Mouse (Mus musculus) brain, embryonic 14.5 days (tissue): ENCODE measurements around the gene Gm33543. TPM values are rescaled to one million over a fixed set of nuclear protein-coding genes. Genes with fewer than 3 reads are reported as not detected.

Source experiments
- DNase-seq: peaks from one replicate; pipeline ENCODE4 v3.0.0-alpha.2; 2011; ENCODE audit warnings: low read depth
- CTCF ChIP-seq: fragments of 200-500 bp; IDR thresholded peaks from 2 replicates; pipeline ENCODE4 v1.5.1; 2012; ENCODE audit warnings: inconsistent platforms, mild to moderate bottlenecking, moderate library complexity, borderline replicate concordance; ENCODE audit not compliant: insufficient read depth, insufficient read length; ENCODE audit errors: extremely low read depth
- POLR2A ChIP-seq: fragments of 200-500 bp; IDR thresholded peaks from 2 replicates; pipeline ENCODE4 v1.6.1; 2012; ENCODE audit warnings: mild to moderate bottlenecking, inconsistent platforms, borderline replicate concordance; ENCODE audit not compliant: poor library complexity, insufficient read depth, insufficient read length, severe bottlenecking; ENCODE audit errors: extremely low read depth
- polyA plus RNA-seq: library from polyadenylated mRNA; depleted of rRNA; stranded (reverse); fragments of >200 nt; gene quantifications from 2 replicates; pipeline ENCODE4 v1.2.3, GENCODE M21; 2012

Gene Gm33543
- polyA plus RNA-seq, 1 experiment: not detected

DNA sequence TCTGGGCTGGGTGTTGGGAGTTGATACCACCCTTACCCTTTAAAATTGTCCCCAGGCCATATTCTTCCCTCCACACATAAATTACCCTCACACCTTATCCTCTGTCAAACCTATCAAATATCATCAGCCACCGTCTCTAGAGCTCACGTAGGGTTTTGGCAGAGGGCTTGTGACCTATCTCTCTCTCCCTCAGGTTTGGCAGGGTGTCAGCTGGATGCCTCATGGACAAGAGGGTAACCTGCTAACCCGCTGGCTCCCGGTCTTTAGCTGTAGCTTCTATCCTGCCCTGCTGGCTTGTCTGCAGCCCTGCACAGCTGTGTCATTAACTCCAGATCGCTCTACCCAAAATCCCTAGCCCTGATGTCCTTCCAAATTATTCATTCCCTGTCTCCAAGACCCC is 14.4 kb downstream of the Gm33543 start:
- no peak for DNase-seq
- TF ChIP-seq POLR2A (no peak), CTCF (no peak)

DNA sequence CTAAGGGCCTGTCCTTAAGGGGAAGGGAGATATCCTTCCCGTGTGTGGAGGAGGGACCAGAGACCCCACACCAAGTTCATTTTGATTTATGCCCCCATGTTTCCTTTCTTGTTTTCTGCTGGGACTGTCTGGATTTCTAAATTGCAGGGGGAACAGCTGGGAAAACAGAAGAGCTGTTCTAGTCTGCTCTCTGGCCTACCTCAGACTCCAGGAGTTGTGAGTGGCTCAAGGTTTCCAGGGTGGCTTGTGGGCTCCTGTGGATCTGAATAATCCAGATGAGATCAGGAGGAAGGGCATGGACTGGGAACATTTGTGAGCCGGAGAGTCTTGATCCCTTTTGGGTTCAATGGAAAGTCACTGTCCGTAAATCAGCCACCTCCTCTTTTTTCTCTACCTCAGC is 17.1 kb downstream of the Gm33543 start:
- TF ChIP-seq CTCF (no peak), POLR2A (no peak)
- DNase-seq: no peak

DNA sequence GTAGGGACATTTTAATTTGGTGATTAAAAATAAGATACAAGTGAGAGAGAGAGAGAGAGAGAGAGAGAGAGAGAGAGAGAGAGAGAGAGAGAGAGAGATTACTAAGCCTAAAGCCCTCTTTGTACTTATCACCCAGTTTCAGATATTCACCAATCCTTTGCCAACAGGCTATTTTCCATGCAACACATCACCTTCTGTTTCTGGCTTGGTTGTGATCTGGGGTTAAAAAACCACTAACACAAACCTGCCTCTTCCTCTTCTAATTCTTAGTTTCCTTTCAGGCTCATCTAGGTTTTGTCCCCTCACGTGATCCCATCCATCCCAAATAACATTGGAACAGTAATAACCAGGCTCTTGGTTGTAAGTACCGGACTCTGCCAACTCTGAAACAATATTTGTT is 24.2 kb downstream of the Gm33543 start:
- DNase-seq: no peak
- no peak for TF ChIP-seq POLR2A
- no peak for TF ChIP-seq CTCF

DNA sequence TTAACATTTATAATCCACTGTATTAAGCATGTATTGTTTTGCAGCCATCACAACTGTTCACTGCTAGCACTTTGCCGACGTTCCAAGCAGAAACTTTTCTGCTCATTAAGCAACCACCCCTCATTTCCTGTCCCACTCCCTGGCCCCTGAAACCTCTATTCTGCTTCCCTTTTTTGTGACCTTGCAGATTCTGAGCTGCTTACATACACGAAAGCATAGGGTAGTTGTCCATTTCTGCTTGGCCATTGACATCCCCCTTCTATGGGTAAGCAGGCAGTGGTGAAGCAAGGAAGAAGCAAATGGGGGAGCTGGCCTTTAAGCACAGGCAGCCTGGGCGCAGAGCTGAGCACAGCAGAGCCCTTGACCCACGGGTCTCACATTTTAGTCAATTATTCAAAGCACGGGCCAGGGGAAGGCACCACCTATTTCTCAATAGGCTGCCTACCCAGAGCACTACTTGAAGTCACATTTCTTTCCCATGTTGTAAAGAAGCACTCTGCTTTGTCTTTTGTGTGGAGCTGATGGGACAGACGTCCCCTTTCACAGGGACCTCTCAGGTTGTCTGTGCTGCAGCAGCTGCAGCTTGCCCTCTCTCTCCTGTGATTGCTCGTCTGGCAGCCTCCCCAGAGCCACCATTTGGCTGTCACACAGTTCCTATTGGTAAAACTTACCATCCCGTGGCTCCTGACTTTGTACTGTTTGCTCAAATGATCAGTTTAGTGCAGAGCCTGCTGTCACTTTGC is 25.1 kb downstream of the Gm33543 start:
- peak; percentile 81 for DNase-seq
- TF ChIP-seq POLR2A (no peak), CTCF (no peak)

DNA sequence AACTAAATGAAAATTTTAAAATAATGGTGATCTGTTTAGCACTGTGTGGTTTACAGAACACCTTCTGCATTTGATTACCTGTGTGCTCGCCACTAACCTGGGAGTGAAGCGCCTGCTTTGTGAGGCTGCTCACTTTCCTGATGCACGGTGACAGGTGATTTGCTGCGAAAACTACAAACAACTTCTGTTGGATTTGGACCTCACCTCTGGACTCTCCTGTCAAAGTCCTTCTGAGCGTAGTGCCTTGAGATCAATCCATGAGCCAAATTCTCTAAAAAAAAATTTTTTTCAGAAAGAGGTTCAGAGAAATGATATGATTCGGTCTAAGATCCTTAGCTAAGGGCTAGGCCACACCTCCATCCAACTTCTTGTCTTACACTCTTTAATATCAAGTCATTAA is 28.4 kb downstream of the Gm33543 start:
- no peak for DNase-seq
- TF ChIP-seq POLR2A (no peak), CTCF (no peak)

DNA sequence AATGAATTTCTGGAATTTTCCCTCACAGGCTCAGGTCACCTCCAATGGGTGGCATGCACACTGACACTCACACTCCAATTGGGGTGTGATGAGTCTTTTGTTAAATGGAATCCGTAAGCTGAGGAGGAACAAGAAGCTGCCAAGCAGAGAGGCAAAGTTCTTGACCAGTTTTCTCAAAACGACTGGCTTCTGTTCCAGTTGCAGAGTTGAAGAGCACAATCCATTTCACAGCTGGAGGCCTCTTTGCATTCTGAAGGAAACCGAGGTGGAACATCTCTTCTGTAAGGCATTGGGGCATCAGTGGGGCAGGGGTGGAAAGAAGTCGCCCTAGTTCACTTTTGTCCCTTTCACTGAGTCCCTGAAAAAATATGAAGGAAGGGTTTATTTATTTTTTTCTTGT is 30.9 kb downstream of the Gm33543 start:
- no peak for TF ChIP-seq CTCF
- no peak for TF ChIP-seq POLR2A
- DNase-seq: no peak

DNA sequence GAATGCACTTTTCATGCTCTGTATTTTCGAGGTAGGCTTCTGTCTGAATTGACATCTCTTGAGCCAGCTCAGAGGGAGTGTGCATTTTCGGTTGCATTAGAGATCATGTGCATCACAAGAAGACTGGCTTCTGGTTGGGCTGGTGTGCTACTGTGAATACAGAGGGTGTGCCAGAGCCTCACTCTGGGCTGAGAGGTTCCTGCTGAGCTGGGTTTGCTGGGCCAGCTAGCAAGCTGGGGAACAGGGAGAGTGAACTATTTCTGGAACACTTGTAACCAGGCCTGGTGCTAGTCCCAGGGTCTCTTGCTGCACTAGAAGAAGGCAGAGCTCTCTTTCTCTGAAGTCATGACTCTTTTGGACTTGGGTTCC is 41.3 kb downstream of the Gm33543 start:
- TF ChIP-seq CTCF (no peak), POLR2A (no peak)
- DNase-seq: no peak

DNA sequence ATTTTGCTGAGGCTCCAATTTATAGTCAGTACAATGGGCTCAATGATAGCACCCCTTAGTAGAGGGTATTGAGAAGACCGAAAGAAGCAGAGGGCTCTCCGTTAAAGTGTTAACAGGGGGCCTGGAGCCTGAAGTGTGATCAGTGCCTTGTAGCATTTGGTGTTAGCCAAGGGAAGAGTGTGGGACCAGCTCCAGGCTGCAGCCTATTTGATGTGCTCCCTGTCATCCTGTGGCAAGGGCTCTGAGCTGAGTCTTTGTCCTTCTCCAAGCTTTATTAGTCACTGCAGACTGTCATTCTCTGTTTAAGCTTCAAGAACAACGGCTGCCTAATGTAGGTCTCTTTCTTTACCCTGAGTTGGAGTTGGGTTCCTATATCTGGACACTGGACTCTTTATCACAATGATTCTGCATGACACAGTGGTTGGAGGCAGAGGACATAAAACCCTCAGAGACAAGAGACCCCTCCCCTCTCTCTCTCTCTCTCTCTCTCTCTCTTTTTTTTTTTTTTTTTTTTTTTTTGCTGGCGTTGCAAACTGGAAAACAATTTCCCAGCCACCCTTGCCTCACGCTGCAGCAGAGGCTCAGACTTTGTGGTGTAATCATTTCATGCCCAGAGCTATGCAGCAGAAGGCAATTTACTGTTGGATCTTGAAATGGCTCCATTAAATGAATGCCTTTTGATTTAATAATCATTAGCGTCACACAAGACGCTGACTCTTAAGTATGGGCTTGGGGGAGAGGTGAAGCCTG is 41.9 kb downstream of the Gm33543 start:
- peak; percentile 53 for DNase-seq

DNA sequence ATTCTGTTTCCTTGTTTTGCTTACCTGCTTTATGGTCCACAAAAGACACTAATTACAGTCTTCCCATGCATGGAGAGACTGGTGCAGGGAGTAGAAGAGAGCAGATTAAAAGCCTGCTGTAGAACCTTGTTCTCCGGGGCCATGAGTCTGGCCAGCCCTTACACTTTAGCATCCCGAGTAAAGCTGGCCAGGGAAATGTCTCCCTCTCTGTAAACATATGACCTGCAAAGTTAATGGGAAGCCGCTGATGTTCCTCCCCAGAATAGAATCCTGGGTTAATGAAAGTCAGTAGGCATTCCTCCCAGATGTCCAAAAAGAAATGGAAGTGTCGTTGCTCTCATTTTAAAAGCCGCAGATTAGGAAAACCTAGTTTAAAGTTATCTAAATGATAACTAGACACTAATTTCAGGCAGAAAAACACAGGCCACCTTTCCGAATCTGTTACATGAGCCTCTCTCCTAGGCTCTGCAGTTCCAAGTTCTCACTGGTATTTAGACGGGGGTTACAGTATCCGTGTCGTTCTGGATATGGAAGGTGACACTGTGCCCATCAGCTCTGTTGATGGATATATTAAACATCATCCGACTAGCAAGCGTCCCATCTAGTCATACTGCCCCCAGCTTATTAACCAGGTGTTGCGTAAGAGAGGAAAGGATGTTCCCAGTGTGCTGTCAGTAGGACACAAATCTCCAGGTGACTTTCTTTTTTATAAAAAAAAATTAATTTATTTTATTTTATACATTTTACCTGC is 44.9 kb downstream of the Gm33543 start:
- TF ChIP-seq CTCF (no peak), POLR2A (no peak)

More for the DNA sequence above, 41.9 kb downstream of the Gm33543 start:
- TF ChIP-seq POLR2A (no peak), CTCF (no peak)

DNA sequence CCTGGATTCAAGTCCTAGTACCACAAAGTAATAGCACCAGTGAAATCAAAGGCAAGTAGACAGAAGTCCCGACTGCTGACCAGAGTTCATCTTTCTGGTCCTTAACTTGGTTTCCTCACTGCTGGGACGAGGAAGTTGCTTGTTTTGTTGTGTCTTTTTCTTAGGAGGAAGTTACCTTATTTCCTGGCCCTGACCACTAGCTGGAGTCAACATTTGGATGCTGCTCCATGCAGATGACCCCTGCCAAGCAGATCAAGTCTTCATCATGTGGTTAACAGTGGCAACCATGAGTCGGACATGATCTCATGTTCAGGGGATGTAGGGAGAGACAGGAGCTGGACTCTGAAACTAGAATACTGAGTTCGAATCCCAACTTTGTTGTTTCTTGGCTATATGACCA is 47.2 kb downstream of the Gm33543 start:
- TF ChIP-seq POLR2A (no peak), CTCF (no peak)

More for the DNA sequence above, 44.9 kb downstream of the Gm33543 start:
- no peak for DNase-seq

DNA sequence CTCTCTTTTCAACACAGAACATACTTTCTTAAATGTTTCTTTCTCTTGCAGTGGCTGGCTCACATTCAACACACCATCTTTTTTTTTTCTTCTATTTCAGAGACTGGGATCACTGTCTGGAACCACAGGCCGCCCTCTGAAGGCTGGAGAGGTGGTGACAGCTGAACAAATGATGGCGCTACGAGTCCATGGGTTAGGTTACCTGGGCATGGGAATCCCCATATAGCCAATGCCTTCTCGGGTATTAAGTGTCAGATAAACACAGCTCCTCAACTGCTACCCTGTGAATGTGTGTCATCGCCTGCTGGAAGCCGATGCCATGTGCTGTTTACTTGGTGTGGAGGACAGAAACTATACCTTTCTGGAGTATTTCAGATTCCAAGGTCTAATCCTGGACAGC is 48.0 kb downstream of the Gm33543 start:
- TF ChIP-seq POLR2A (no peak), CTCF (no peak)

More for the DNA sequence above, 47.2 kb downstream of the Gm33543 start:
- no peak for DNase-seq

DNA sequence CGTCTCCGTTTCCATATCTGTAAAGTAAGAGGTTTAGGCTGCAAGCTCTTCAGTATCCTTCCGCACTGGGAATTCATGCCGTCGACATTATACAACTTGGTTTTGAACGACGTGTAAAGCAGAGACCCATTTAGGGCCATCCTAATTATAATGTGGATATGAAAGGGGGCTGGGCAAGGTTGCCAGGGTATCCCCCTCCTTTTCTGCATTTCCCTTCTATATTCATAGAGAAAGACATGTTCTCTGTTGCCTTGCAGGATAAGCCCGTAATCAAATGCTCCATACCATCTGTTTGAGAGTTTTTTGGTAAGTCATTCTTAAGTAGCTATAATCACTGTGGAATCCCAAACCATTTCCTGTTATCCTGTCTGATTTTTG is 51.3 kb downstream of the Gm33543 start:
- DNase-seq: no peak
- TF ChIP-seq POLR2A: no peak
- TF ChIP-seq CTCF: no peak

More for the DNA sequence above, 48.0 kb downstream of the Gm33543 start:
- DNase-seq: no peak
